Mouse (Mus musculus) liver, postnatal 0 days (tissue): ENCODE data around the gene Ugt1a9. TPM values are rescaled to one million over a fixed set of nuclear protein-coding genes. Genes with fewer than 3 reads are reported as not detected.

Experiments
- ATAC-seq: fragments of 200-750 bp; cut with Nextera tagmentation; 2 replicates; pipeline ENCODE4 v1.8.0; 2017; ENCODE audit warnings: mild to moderate bottlenecking, moderate library complexity
- DNase-seq: peaks from one replicate; pipeline ENCODE4 v3.0.0-alpha.2; 2016
- H3K27ac ChIP-seq: fragments of 300-500 bp; sonication (generic); 2 replicates; pipeline ENCODE4 v1.5.1; 2014; ENCODE audit warnings: antibody characterized with exemption, moderate library complexity, mild to moderate bottlenecking, low read depth
- H3K27me3 ChIP-seq: fragments of 300-500 bp; sonication (generic); 2 replicates; pipeline ENCODE4 v1.6.1; 2014; ENCODE audit warnings: low read length, control low read depth, mixed read lengths; ENCODE audit not compliant: insufficient read depth
- H3K36me3 ChIP-seq: fragments of 300-500 bp; sonication (generic); replicated peaks from 2 replicates; pipeline ENCODE4 v1.6.1; 2014; ENCODE audit warnings: mild to moderate bottlenecking, control low read depth, low read length, moderate library complexity, mixed read lengths; ENCODE audit not compliant: insufficient read depth
- H3K4me1 ChIP-seq: fragments of 300-500 bp; sonication (generic); 2 replicates; pipeline ENCODE4 v1.6.1; 2014; ENCODE audit warnings: antibody characterized with exemption, mild to moderate bottlenecking, control low read depth; ENCODE audit not compliant: insufficient read depth
- H3K4me2 ChIP-seq: fragments of 300-500 bp; sonication (generic); 2 replicates; pipeline ENCODE4 v1.6.1; 2014; ENCODE audit warnings: low read depth, mild to moderate bottlenecking, low read length, moderate library complexity, mixed read lengths
- H3K4me3 ChIP-seq: fragments of 300-500 bp; sonication (generic); 2 replicates; pipeline ENCODE4 v1.5.1; 2014; ENCODE audit warnings: low read depth, low read length
- H3K9ac ChIP-seq: fragments of 300-500 bp; sonication (generic); replicated peaks from 2 replicates; pipeline ENCODE4 v1.6.1; 2014; ENCODE audit warnings: mild to moderate bottlenecking, moderate library complexity
- H3K9me3 ChIP-seq: fragments of 300-500 bp; sonication (generic); 2 replicates; pipeline ENCODE4 v1.6.1; 2016; ENCODE audit warnings: mild to moderate bottlenecking, control low read depth, low read length, mixed read lengths
- CTCF ChIP-seq: sonication (generic); IDR thresholded peaks from 2 replicates; pipeline ENCODE4 v1.5.1; 2016; ENCODE audit warnings: antibody characterized with exemption, low read depth
- EP300 ChIP-seq: IDR thresholded peaks from 2 replicates; pipeline ENCODE4 v1.6.1; 2016; ENCODE audit warnings: antibody characterized with exemption, low read depth, mild to moderate bottlenecking
- WGBS: fragments of 180-500 bp; shearing (Covaris S2); extraction: QIAGEN DNeasy Blood & Tissue Kit; methylation state at CpG from one replicate; pipeline ENCODE4 v1.1.7; 2014; ENCODE audit not compliant: insufficient replicate concordance; 5-methylcytosine and 5-hydroxymethylcytosine counted together
- polyA plus RNA-seq: library from polyadenylated mRNA; unstranded; fragments of >200 nt; fragmentation: Nextera tagmentation; extraction: Ambion mirVana; gene quantifications from 2 replicates; pipeline ENCODE4 v1.2.1, GENCODE M21; 2015

The Ugt1a9 gene
- polyA plus RNA-seq, 1 experiment from 2014 or later = 0.54 TPM

GRCm38 (mm10) chr1:88264869-88265240 is 194.3 kb downstream of the Ugt1a9 start:
- DNase-seq = no peak
- no peak overlapping the region for H3K27ac ChIP-seq
- peaks cover 39% of the 10 kb centered on the region for H3K4me1 ChIP-seq
- H3K27me3 ChIP-seq = no peaks in the 10 kb centered on the region
- H3K9me3 ChIP-seq = no peaks in the 10 kb centered on the region
- H3K9ac ChIP-seq = no peak overlapping the region
- WGBS = 72% methylated on average over 4 of the region's 4 CpGs
- no peak for TF ChIP-seq CTCF
- no peak for TF ChIP-seq EP300
- H3K36me3 ChIP-seq = peaks cover 88% of the 10 kb centered on the region
- ATAC-seq = no peak
- no peak overlapping the region for H3K4me2 ChIP-seq
- no peak overlapping the region for H3K4me3 ChIP-seq

GRCm38 (mm10) chr1:88266123-88266522 is 195.5 kb downstream of the Ugt1a9 start:
- H3K9ac ChIP-seq = no peak overlapping the region
- H3K27me3 ChIP-seq = no peaks in the 10 kb centered on the region
- no peaks in the 10 kb centered on the region for H3K9me3 ChIP-seq
- ATAC-seq (no peak), DNase-seq (no peak)
- peaks cover 29% of the 10 kb centered on the region for H3K4me1 ChIP-seq
- H3K4me3 ChIP-seq = no peak overlapping the region
- H3K36me3 ChIP-seq = peaks cover 90% of the 10 kb centered on the region
- no peak overlapping the region for H3K4me2 ChIP-seq
- 87% methylated on average over 13 of the region's 13 CpGs for WGBS
- no peak overlapping the region for H3K27ac ChIP-seq
- no peak for TF ChIP-seq CTCF
- no peak for TF ChIP-seq EP300

- Histone ChIP-seq H3K4me1 (peaks cover 15% of the 10 kb centered on the region), H3K27ac (no peak overlapping the region), H3K4me2 (no peak overlapping the region), H3K9me3 (no peaks in the 10 kb centered on the region), H3K9ac (no peak overlapping the region), H3K4me3 (no peak overlapping the region), H3K27me3 (no peaks in the 10 kb centered on the region), H3K36me3 (peaks cover 90% of the 10 kb centered on the region)
- DNase-seq (no peak), ATAC-seq (no peak)
- WGBS = 88% methylated on average over 6 of the region's 6 CpGs
- no peak for TF ChIP-seq CTCF
- TF ChIP-seq EP300 = no peak
Measured at GRCm38 (mm10) chr1:88267489-88267888, 196.9 kb downstream of the Ugt1a9 start.

- WGBS = 78% methylated on average over 6 of the region's 6 CpGs
- Histone ChIP-seq H3K9me3 (no peaks in the 10 kb centered on the region), H3K27me3 (no peaks in the 10 kb centered on the region), H3K4me2 (no peak overlapping the region), H3K9ac (no peak overlapping the region), H3K27ac (no peak overlapping the region), H3K36me3 (peaks cover 90% of the 10 kb centered on the region), H3K4me1 (peaks cover 11% of the 10 kb centered on the region), H3K4me3 (no peak overlapping the region)
- no peak for TF ChIP-seq CTCF
- TF ChIP-seq EP300 = no peak
- no peak for ATAC-seq
- DNase-seq = no peak
Measured at GRCm38 (mm10) chr1:88268070-88268469, 197.5 kb downstream of the Ugt1a9 start.

Other genes with a start within 250 kb of the Ugt1a9 start
- 8.3 and 9.1 TPM in 2 replicates for gene Dgkd, start 217.5 kb upstream of the Ugt1a9 start, polyA plus RNA-seq
- 7.3 and 9.2 TPM in 2 replicates for gene Usp40, start 62.2 kb upstream of the Ugt1a9 start, polyA plus RNA-seq
- 0.21 and 0.45 TPM in 2 replicates for gene Ugt1a10, start 15.4 kb upstream of the Ugt1a9 start, polyA plus RNA-seq
- not detected in 2 replicates for gene Ugt1a8, start 17.0 kb downstream of the Ugt1a9 start, polyA plus RNA-seq
- gene Ugt1a7c, start 24.3 kb downstream of the Ugt1a9 start, polyA plus RNA-seq = 2.3 and 2.9 TPM in 2 replicates
- 28.8 and 29.4 TPM in 2 replicates for gene Ugt1a6b, start 32.5 kb downstream of the Ugt1a9 start, polyA plus RNA-seq
- gene Ugt1a6a, start 64.0 kb downstream of the Ugt1a9 start, polyA plus RNA-seq = 27.7 and 28.5 TPM in 2 replicates
- 0.08 and 0.19 TPM in 2 replicates for gene Ugt1a5, start 95.2 kb downstream of the Ugt1a9 start, polyA plus RNA-seq
- not detected in 2 replicates for gene Ugt1a2, start 129.8 kb downstream of the Ugt1a9 start, polyA plus RNA-seq
- gene Dnajb3, start 135.0 kb downstream of the Ugt1a9 start, polyA plus RNA-seq = 7.1 and 7.8 TPM in 2 replicates
- gene Ugt1a1, start 141.2 kb downstream of the Ugt1a9 start, polyA plus RNA-seq = 412 and 437 TPM in 2 replicates
- gene Mroh2a, start 156.2 kb downstream of the Ugt1a9 start, polyA plus RNA-seq = 0.61 and 0.66 TPM in 2 replicates
- 31.4 and 37.0 TPM in 2 replicates for gene Hjurp, start 206.8 kb downstream of the Ugt1a9 start, polyA plus RNA-seq
- gene Trpm8, start 206.9 kb downstream of the Ugt1a9 start, polyA plus RNA-seq = not detected in 2 replicates